Mouse (Mus musculus) hindbrain, embryonic 12.5 days (tissue): ENCODE results near the gene Slc35e3. TPM values are rescaled to one million over a fixed set of nuclear protein-coding genes. Genes with fewer than 3 reads are reported as not detected.
"Not testable (repeated sequence)": the region's sequence is repeated elsewhere in the genome, so short reads cannot be mapped to it uniquely, and the experiment has no call there.

Source experiments
- ATAC-seq: fragments of 200-750 bp; cut with Nextera tagmentation; 2 replicates; pipeline ENCODE4 v1.8.0; 2017; ENCODE audit warnings: moderate TSS enrichment; ENCODE audit not compliant: low FRiP score
- H3K27ac ChIP-seq: fragments of 300-500 bp; sonication (generic); 2 replicates; pipeline ENCODE4 v1.5.1; 2016; ENCODE audit warnings: mild to moderate bottlenecking
- H3K27me3 ChIP-seq: fragments of 300-500 bp; sonication (generic); 2 replicates; pipeline ENCODE4 v1.6.1; 2016; ENCODE audit warnings: mild to moderate bottlenecking
- H3K36me3 ChIP-seq: fragments of 300-500 bp; sonication (generic); 2 replicates; pipeline ENCODE4 v1.6.1; 2016; ENCODE audit warnings: mild to moderate bottlenecking
- H3K4me1 ChIP-seq: fragments of 300-500 bp; sonication (generic); 2 replicates; pipeline ENCODE4 v1.6.1; 2016
- H3K4me2 ChIP-seq: fragments of 300-500 bp; sonication (generic); replicated peaks from 2 replicates; pipeline ENCODE4 v1.6.1; 2016; ENCODE audit warnings: mild to moderate bottlenecking
- H3K4me3 ChIP-seq: fragments of 300-500 bp; sonication (generic); 2 replicates; pipeline ENCODE4 v1.5.1; 2016; ENCODE audit warnings: mild to moderate bottlenecking
- H3K9ac ChIP-seq: fragments of 300-500 bp; sonication (generic); 2 replicates; pipeline ENCODE4 v1.6.1; 2016; ENCODE audit warnings: mild to moderate bottlenecking, moderate library complexity
- H3K9me3 ChIP-seq: fragments of 300-500 bp; sonication (generic); replicated peaks from 2 replicates; pipeline ENCODE4 v1.6.1; 2016; ENCODE audit warnings: mild to moderate bottlenecking
- WGBS: fragments of 180-500 bp; shearing (Covaris S2); methylation state at CpG from one replicate; pipeline ENCODE4 v1.1.7; 2016; 5-methylcytosine and 5-hydroxymethylcytosine counted together
- polyA plus RNA-seq: library from polyadenylated mRNA; unstranded; fragments of >200 nt; fragmentation: Nextera tagmentation; extraction: Ambion mirVana; gene quantifications from 2 replicates; pipeline ENCODE4 v1.2.1, GENCODE M21; 2016

The Slc35e3 gene
- polyA plus RNA-seq, 1 experiment from 2014 or later: 40.2 TPM

- H3K4me1 ChIP-seq: no peaks in the 10 kb centered on the region
- H3K27ac ChIP-seq: no peak overlapping the region
- no peak overlapping the region for H3K4me2 ChIP-seq
- ATAC-seq: no peak
- no peak overlapping the region for H3K9ac ChIP-seq
- no peaks in the 10 kb centered on the region for H3K27me3 ChIP-seq
- H3K4me3 ChIP-seq: no peak overlapping the region
- no peaks in the 10 kb centered on the region for H3K9me3 ChIP-seq
- 95% methylated on average over 11 of the region's 11 CpGs for WGBS
- peaks cover 77% of the 10 kb centered on the region for H3K36me3 ChIP-seq
Measured at GRCm38 (mm10) chr10:117765116-117765894, 19.1 kb upstream of the Slc35e3 start.

- Histone ChIP-seq H3K27me3 (no peaks in the 10 kb centered on the region), H3K4me3 (no peak overlapping the region), H3K4me1 (no peaks in the 10 kb centered on the region), H3K9ac (no peak overlapping the region), H3K36me3 (peaks cover 76% of the 10 kb centered on the region), H3K4me2 (no peak overlapping the region), H3K27ac (no peak overlapping the region), H3K9me3 (no peaks in the 10 kb centered on the region)
- no peak for ATAC-seq
- WGBS: 88% methylated on average over 6 of the region's 6 CpGs
Measured at GRCm38 (mm10) chr10:117764598-117764997, 18.4 kb upstream of the Slc35e3 start.

GRCm38 (mm10) chr10:117763588-117764190 is 17.5 kb upstream of the Slc35e3 start:
- H3K4me1 ChIP-seq: no peaks in the 10 kb centered on the region
- no peak overlapping the region for H3K27ac ChIP-seq
- no peak for ATAC-seq
- H3K9me3 ChIP-seq: no peaks in the 10 kb centered on the region
- peaks cover 81% of the 10 kb centered on the region for H3K36me3 ChIP-seq
- H3K27me3 ChIP-seq: no peaks in the 10 kb centered on the region
- H3K4me2 ChIP-seq: no peak overlapping the region
- no peak overlapping the region for H3K4me3 ChIP-seq
- H3K9ac ChIP-seq: no peak overlapping the region
- 96% methylated on average over 16 of the region's 16 CpGs for WGBS

- Histone ChIP-seq H3K9me3 (no peaks in the 10 kb centered on the region), H3K9ac (no peak overlapping the region), H3K36me3 (peaks cover 81% of the 10 kb centered on the region), H3K4me3 (no peak overlapping the region), H3K27me3 (no peaks in the 10 kb centered on the region), H3K4me1 (no peaks in the 10 kb centered on the region), H3K27ac (no peak overlapping the region), H3K4me2 (no peak overlapping the region)
- WGBS: 97% methylated on average over 12 of the region's 12 CpGs
- ATAC-seq: no peak
Measured at GRCm38 (mm10) chr10:117762966-117763365, 16.8 kb upstream of the Slc35e3 start.

- no peak for ATAC-seq
- Histone ChIP-seq H3K27me3 (no peaks in the 10 kb centered on the region), H3K36me3 (peaks cover 82% of the 10 kb centered on the region), H3K4me3 (no peak overlapping the region), H3K4me2 (no peak overlapping the region), H3K9ac (no peak overlapping the region), H3K27ac (no peak overlapping the region), H3K4me1 (no peaks in the 10 kb centered on the region), H3K9me3 (no peaks in the 10 kb centered on the region)
- 88% methylated on average over 2 of the region's 2 CpGs for WGBS
Measured at GRCm38 (mm10) chr10:117762281-117762830, 16.2 kb upstream of the Slc35e3 start.

GRCm38 (mm10) chr10:117761551-117761950 is 15.4 kb upstream of the Slc35e3 start:
- no peak overlapping the region for H3K27ac ChIP-seq
- H3K4me1 ChIP-seq: no peaks in the 10 kb centered on the region
- no peaks in the 10 kb centered on the region for H3K9me3 ChIP-seq
- no peak overlapping the region for H3K9ac ChIP-seq
- H3K4me2 ChIP-seq: no peak overlapping the region
- WGBS: 93% methylated on average over 6 of the region's 6 CpGs
- H3K27me3 ChIP-seq: no peaks in the 10 kb centered on the region
- peaks cover 87% of the 10 kb centered on the region for H3K36me3 ChIP-seq
- ATAC-seq: no peak
- H3K4me3 ChIP-seq: no peak overlapping the region

- no peak overlapping the region for H3K4me2 ChIP-seq
- no peaks in the 10 kb centered on the region for H3K9me3 ChIP-seq
- H3K36me3 ChIP-seq: peaks cover 87% of the 10 kb centered on the region
- H3K4me1 ChIP-seq: no peaks in the 10 kb centered on the region
- no peak for ATAC-seq
- H3K27me3 ChIP-seq: no peaks in the 10 kb centered on the region
- H3K4me3 ChIP-seq: no peak overlapping the region
- H3K27ac ChIP-seq: no peak overlapping the region
- H3K9ac ChIP-seq: no peak overlapping the region
- WGBS: 95% methylated on average over 9 of the region's 9 CpGs
Measured at GRCm38 (mm10) chr10:117760831-117761335, 14.7 kb upstream of the Slc35e3 start.

GRCm38 (mm10) chr10:117759844-117760630 is 13.9 kb upstream of the Slc35e3 start:
- H3K4me3 ChIP-seq: no peak overlapping the region
- WGBS: 94% methylated on average over 10 of the region's 10 CpGs

GRCm38 (mm10) chr10:117758749-117759727 is 12.9 kb upstream of the Slc35e3 start:
- Histone ChIP-seq H3K9ac (no peak overlapping the region), H3K4me3 (no peak overlapping the region), H3K4me2 (no peak overlapping the region), H3K27ac (no peak overlapping the region), H3K36me3 (peaks cover 85% of the 10 kb centered on the region), H3K9me3 (no peaks in the 10 kb centered on the region), H3K4me1 (no peaks in the 10 kb centered on the region), H3K27me3 (no peaks in the 10 kb centered on the region)
- 91% methylated on average over 18 of the region's 18 CpGs for WGBS
- ATAC-seq: no peak

More at GRCm38 (mm10) chr10:117759844-117760630, 13.9 kb upstream of the Slc35e3 start:
- ATAC-seq: no peak
- Histone ChIP-seq H3K9ac (no peak overlapping the region), H3K36me3 (peaks cover 87% of the 10 kb centered on the region), H3K4me1 (no peaks in the 10 kb centered on the region), H3K4me2 (no peak overlapping the region), H3K9me3 (no peaks in the 10 kb centered on the region), H3K27me3 (no peaks in the 10 kb centered on the region), H3K27ac (no peak overlapping the region)

GRCm38 (mm10) chr10:117758344-117758743 is 12.2 kb upstream of the Slc35e3 start:
- H3K27me3 ChIP-seq, ATAC-seq, H3K27ac ChIP-seq, H3K4me3 ChIP-seq, H3K4me2 ChIP-seq, H3K9me3 ChIP-seq, H3K4me1 ChIP-seq, H3K9ac ChIP-seq: not testable (repeated sequence)
- 96% methylated on average over 3 of the region's 3 CpGs for WGBS
- peaks cover 79% of the 10 kb centered on the region for H3K36me3 ChIP-seq

GRCm38 (mm10) chr10:117757796-117758342 is 11.7 kb upstream of the Slc35e3 start:
- no peak overlapping the region for H3K4me3 ChIP-seq
- no peak overlapping the region for H3K9ac ChIP-seq
- H3K27me3 ChIP-seq: no peaks in the 10 kb centered on the region
- H3K9me3 ChIP-seq: no peaks in the 10 kb centered on the region
- no peak for ATAC-seq
- no peak overlapping the region for H3K4me2 ChIP-seq
- peaks cover 76% of the 10 kb centered on the region for H3K36me3 ChIP-seq
- WGBS: 95% methylated on average over 7 of the region's 7 CpGs
- no peak overlapping the region for H3K27ac ChIP-seq
- no peaks in the 10 kb centered on the region for H3K4me1 ChIP-seq
